Mouse (Mus musculus) thymus, adult 2 months (tissue): ENCODE measurements around the gene Neu2. TPM values are rescaled to one million over a fixed set of nuclear protein-coding genes. Genes with fewer than 3 reads are reported as not detected.
A peak's percentile ranks its signal among the peaks of the same experiment; 100 is the strongest.

Experiments
- DNase-seq: peaks from one replicate; pipeline ENCODE4 v3.0.0; 2021
- H3K27ac ChIP-seq: fragments of 200-500 bp; 2 replicates; pipeline ENCODE4 v1.5.1; 2012; ENCODE audit warnings: low read length, control low read depth; ENCODE audit not compliant: control insufficient read depth, insufficient read depth
- H3K27me3 ChIP-seq: fragments of 200-500 bp; 2 replicates; pipeline ENCODE4 v1.6.1; 2012; ENCODE audit warnings: mild to moderate bottlenecking, low read length, moderate library complexity, mixed read lengths; ENCODE audit not compliant: control insufficient read depth, insufficient read depth
- H3K36me3 ChIP-seq: fragments of 200-500 bp; 2 replicates; pipeline ENCODE4 v1.6.1; 2012; ENCODE audit warnings: mild to moderate bottlenecking, low read length, moderate library complexity; ENCODE audit not compliant: control insufficient read depth, insufficient read depth
- H3K4me1 ChIP-seq: fragments of 200-500 bp; replicated peaks from 2 replicates; pipeline ENCODE4 v1.6.1; 2012; ENCODE audit warnings: low read length; ENCODE audit not compliant: control insufficient read depth, insufficient read depth
- H3K4me3 ChIP-seq: fragments of 200-500 bp; 2 replicates; pipeline ENCODE4 v1.5.1; 2012; ENCODE audit warnings: mild to moderate bottlenecking, low read length, control low read depth, moderate library complexity; ENCODE audit not compliant: control insufficient read depth, insufficient read depth
- CTCF ChIP-seq: fragments of 200-500 bp; IDR thresholded peaks from 2 replicates; pipeline ENCODE4 v1.5.1; 2012; ENCODE audit warnings: mild to moderate bottlenecking, control low read depth, low read length, moderate library complexity, borderline replicate concordance; ENCODE audit not compliant: control insufficient read depth, poor library complexity, insufficient read depth; ENCODE audit errors: extremely low read depth
- POLR2A ChIP-seq: fragments of 200-500 bp; IDR thresholded peaks from 2 replicates; pipeline ENCODE4 v1.6.1; 2012; ENCODE audit warnings: mild to moderate bottlenecking, low read length, control low read depth, moderate library complexity; ENCODE audit not compliant: control insufficient read depth, poor library complexity, insufficient read depth; ENCODE audit errors: extremely low read depth
- WGBS: fragments of 180-500 bp; shearing (Covaris S2); methylation state at CpG from one replicate; pipeline ENCODE4 v1.1.7; 2018; 5-methylcytosine and 5-hydroxymethylcytosine counted together
- polyA plus RNA-seq: library from polyadenylated mRNA; depleted of rRNA; stranded (reverse); fragments of >200 nt; gene quantifications from 2 replicates; pipeline ENCODE4 v1.2.3, GENCODE M21; 2012

Gene Neu2
- polyA plus RNA-seq, 1 experiment: 6.9 TPM

DNA sequence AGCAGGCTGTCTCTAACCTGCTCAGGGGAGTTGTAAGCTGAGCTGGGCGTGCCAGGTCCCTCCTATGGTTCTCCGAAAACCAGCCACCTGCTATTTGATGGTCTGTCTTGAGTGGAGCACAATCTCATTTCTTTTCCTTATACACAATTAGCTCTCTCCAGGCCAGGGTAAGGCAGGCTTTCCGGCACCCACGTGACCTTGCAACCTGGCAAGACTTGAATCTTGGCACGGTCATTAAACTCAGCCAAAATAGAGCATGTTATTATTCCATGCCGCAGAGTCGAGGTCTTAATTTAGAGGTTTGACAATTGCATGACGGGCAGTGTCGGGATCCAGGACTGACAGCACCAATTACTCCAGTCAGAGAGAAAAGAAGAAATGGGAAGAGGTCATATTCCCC, 17.5 kb downstream of the Neu2 start:
- TF ChIP-seq POLR2A (no peak), CTCF (no peak)
- DNase-seq: no peak
- no peaks in the 10 kb centered on the region for H3K4me1 ChIP-seq
- H3K27ac ChIP-seq: no peak overlapping the region
- no peaks in the 10 kb centered on the region for H3K27me3 ChIP-seq
- WGBS: 96% methylated on average over 9 of the region's 9 CpGs
- no peak overlapping the region for H3K4me3 ChIP-seq
- no peaks in the 10 kb centered on the region for H3K36me3 ChIP-seq

- no peaks in the 10 kb centered on the region for H3K27me3 ChIP-seq
- no peak overlapping the region for H3K4me3 ChIP-seq
- WGBS: 96% methylated on average over 4 of the region's 4 CpGs
- TF ChIP-seq CTCF: no peak
- no peak for TF ChIP-seq POLR2A
- H3K4me1 ChIP-seq: no peaks in the 10 kb centered on the region
- no peak for DNase-seq
- H3K36me3 ChIP-seq: no peaks in the 10 kb centered on the region
- no peak overlapping the region for H3K27ac ChIP-seq
These were observed 22.7 kb downstream of the Neu2 start for GRCm38 (mm10) chr1:87532346-87532745.

DNA sequence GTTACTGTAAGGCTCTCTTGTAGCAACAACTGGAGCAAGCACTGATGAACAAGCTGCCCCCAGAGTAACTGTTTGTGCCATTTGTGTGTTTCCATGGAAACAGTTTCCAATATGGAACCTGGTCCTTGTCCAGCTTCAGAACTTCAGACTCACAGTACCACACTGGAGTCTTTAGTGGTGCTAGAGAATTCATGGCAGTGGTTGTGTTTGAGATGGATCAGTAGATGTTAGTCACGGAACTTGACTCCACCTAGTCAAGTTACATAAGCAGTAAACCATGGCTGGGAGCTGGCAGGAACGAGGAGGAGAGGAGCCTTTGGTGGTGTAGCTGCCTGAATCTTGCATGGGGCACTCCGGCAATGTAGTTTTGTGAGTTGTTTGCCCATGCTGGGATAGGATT, 24.4 kb downstream of the Neu2 start:
- H3K4me1 ChIP-seq: no peaks in the 10 kb centered on the region
- WGBS: 92% methylated on average over 3 of the region's 3 CpGs
- no peak for DNase-seq
- H3K36me3 ChIP-seq: no peaks in the 10 kb centered on the region
- H3K4me3 ChIP-seq: no peak overlapping the region
- TF ChIP-seq CTCF (no peak), POLR2A (no peak)
- H3K27me3 ChIP-seq: no peaks in the 10 kb centered on the region
- H3K27ac ChIP-seq: no peak overlapping the region

DNA sequence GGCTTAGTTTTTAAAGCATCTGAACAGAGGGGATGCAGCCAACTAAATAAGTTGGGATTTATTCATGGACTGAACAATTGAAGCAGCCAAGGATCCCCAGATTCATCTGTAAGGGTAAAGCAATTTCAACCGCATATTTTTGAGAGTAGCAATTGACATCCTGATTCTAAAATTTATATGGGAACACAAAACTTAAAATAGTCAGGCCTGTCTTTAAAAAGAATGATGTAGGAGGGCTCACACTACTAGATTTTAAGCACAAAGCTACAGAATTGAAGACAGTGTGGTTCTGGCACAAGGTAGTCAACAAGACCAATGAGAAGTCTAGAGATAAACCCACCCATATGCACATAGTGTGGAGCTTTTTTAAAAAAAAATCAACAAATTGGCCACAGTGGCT, 27.3 kb downstream of the Neu2 start:
- H3K27ac ChIP-seq: no peak overlapping the region
- WGBS: 98% methylated on average over 1 of the region's 1 CpGs
- no peaks in the 10 kb centered on the region for H3K27me3 ChIP-seq
- no peaks in the 10 kb centered on the region for H3K4me1 ChIP-seq
- no peak for DNase-seq
- no peaks in the 10 kb centered on the region for H3K36me3 ChIP-seq
- TF ChIP-seq POLR2A (no peak), CTCF (no peak)
- no peak overlapping the region for H3K4me3 ChIP-seq

GRCm38 (mm10) chr1:87541614-87542013, 31.9 kb downstream of the Neu2 start:
- 40% methylated on average over 7 of the region's 7 CpGs for WGBS
- no peaks in the 10 kb centered on the region for H3K36me3 ChIP-seq
- TF ChIP-seq CTCF (no peak), POLR2A (no peak)
- H3K4me1 ChIP-seq: no peaks in the 10 kb centered on the region
- no peaks in the 10 kb centered on the region for H3K27me3 ChIP-seq
- no peak overlapping the region for H3K27ac ChIP-seq
- H3K4me3 ChIP-seq: no peak overlapping the region
- DNase-seq: peak; percentile 19

- TF ChIP-seq POLR2A (no peak), CTCF (no peak)
- H3K4me3 ChIP-seq: no peak overlapping the region
- no peak overlapping the region for H3K27ac ChIP-seq
- H3K36me3 ChIP-seq: no peaks in the 10 kb centered on the region
- no peaks in the 10 kb centered on the region for H3K27me3 ChIP-seq
- DNase-seq: no peak
- 94% methylated on average over 3 of the region's 3 CpGs for WGBS
- H3K4me1 ChIP-seq: no peaks in the 10 kb centered on the region
These were observed 41.3 kb downstream of the Neu2 start for GRCm38 (mm10) chr1:87551008-87551407.

- TF ChIP-seq CTCF: no peak
- TF ChIP-seq POLR2A: no peak
- Histone ChIP-seq H3K27ac (no peak overlapping the region), H3K36me3 (no peaks in the 10 kb centered on the region), H3K4me1 (no peaks in the 10 kb centered on the region), H3K4me3 (no peak overlapping the region), H3K27me3 (no peaks in the 10 kb centered on the region)
- WGBS: 85% methylated on average over 1 of the region's 1 CpGs
- no peak for DNase-seq
These were observed 43.9 kb downstream of the Neu2 start for GRCm38 (mm10) chr1:87553586-87553985.
